Mouse (Mus musculus) lung, adult 2 months (tissue): ENCODE results near the gene Tsku.

ENCODE experiments used
- CTCF ChIP-seq: fragments of 200-500 bp; IDR thresholded peaks from 2 replicates; pipeline ENCODE4 v1.5.1; 2011; ENCODE audit warnings: mild to moderate bottlenecking, low read length, control low read depth; ENCODE audit not compliant: insufficient read depth
- POLR2A ChIP-seq: fragments of 200-500 bp; IDR thresholded peaks from 2 replicates; pipeline ENCODE4 v1.6.1; 2011; ENCODE audit warnings: low read depth, mild to moderate bottlenecking, control low read depth, low read length, borderline replicate concordance; ENCODE audit errors: extremely low read depth

- TF ChIP-seq CTCF: peak; percentile 70
- TF ChIP-seq POLR2A: no peak
Observed at GRCm38 (mm10) chr7:98344361-98344760, 16.8 kb downstream of the Tsku start.
